8 mouse cellular contexts compared by ENCODE assay signal in genomic region chr2:25111184-25111791, GRCm38 (mm10). TPM values are rescaled to one million over a fixed set of nuclear protein-coding genes. Genes with fewer than 3 reads are reported as not detected.
DNase-seq lines count a peak whose midpoint lies in the region; ATAC-seq lines count a peak whose summit lies in the region.

No protein-coding gene starts in this region.

- H3K4me3 ChIP-seq in neural tube, embryonic 11.5 days (ENCODE audit: low read depth, low read length) = no peak overlapping the region
- no peak overlapping the region for H3K4me3 ChIP-seq in neural tube, embryonic 15.5 days (replicated peaks)
- H3K4me3 ChIP-seq in embryonic facial prominence, embryonic 13.5 days = no peak overlapping the region
- H3K4me3 ChIP-seq in kidney, embryonic 16.5 days (ENCODE audit: low read length) = no peak overlapping the region
- H3K4me3 ChIP-seq in megakaryocyte, embryonic 14.5 days (replicated peaks) = peak overlapping the region; percentile 82
- no peak overlapping the region for H3K4me3 ChIP-seq in forebrain, embryonic 14.5 days (ENCODE audit: low read depth, low read length)

- H3K4me2 ChIP-seq in neural tube, embryonic 11.5 days (ENCODE audit: low read depth) = no peak overlapping the region
- no peak overlapping the region for H3K4me2 ChIP-seq in neural tube, embryonic 15.5 days
- no peak overlapping the region for H3K4me2 ChIP-seq in embryonic facial prominence, embryonic 13.5 days
- H3K4me2 ChIP-seq in kidney, embryonic 16.5 days (replicated peaks; ENCODE audit: low read depth, low read length) = no peak overlapping the region
- H3K4me2 ChIP-seq in forebrain, embryonic 14.5 days (ENCODE audit: low read length) = no peak overlapping the region

- peaks cover 4% of the 10 kb centered on the region; the same call in 1 of the 2 replicates for H3K4me1 ChIP-seq in neural tube, embryonic 11.5 days (ENCODE audit: control insufficient read depth, insufficient read depth, low read length)
- 0 out of 2 replicates have a peak, but pooled peaks cover 8% of the 10 kb centered on the region for H3K4me1 ChIP-seq in neural tube, embryonic 15.5 days
- no peaks in the 10 kb centered on the region for H3K4me1 ChIP-seq in embryonic facial prominence, embryonic 13.5 days
- peaks cover 5% of the 10 kb centered on the region for H3K4me1 ChIP-seq in kidney, embryonic 16.5 days (ENCODE audit: insufficient read depth, low read length)
- H3K4me1 ChIP-seq in megakaryocyte, embryonic 14.5 days = peaks cover 97% of the 10 kb centered on the region
- no peaks in the 10 kb centered on the region for H3K4me1 ChIP-seq in forebrain, embryonic 14.5 days (ENCODE audit: control insufficient read depth, insufficient read depth, low read length)

- H3K27me3 ChIP-seq in neural tube, embryonic 11.5 days (ENCODE audit: control insufficient read depth, insufficient read depth, low read length) = no peaks in the 10 kb centered on the region
- no peaks in the 10 kb centered on the region for H3K27me3 ChIP-seq in neural tube, embryonic 15.5 days (replicated peaks)
- H3K27me3 ChIP-seq in embryonic facial prominence, embryonic 13.5 days = no peaks in the 10 kb centered on the region
- H3K27me3 ChIP-seq in kidney, embryonic 16.5 days (ENCODE audit: insufficient read depth, low read length) = no peaks in the 10 kb centered on the region
- no peaks in the 10 kb centered on the region for H3K27me3 ChIP-seq in megakaryocyte, embryonic 14.5 days (replicated peaks)
- no peaks in the 10 kb centered on the region for H3K27me3 ChIP-seq in forebrain, embryonic 14.5 days (replicated peaks; ENCODE audit: control insufficient read depth, insufficient read depth, low read length)

- DNase-seq in neural tube, embryonic 11.5 days (ENCODE audit: low spot score) = peak; percentile 44
- DNase-seq in forebrain, embryonic 14.5 days (ENCODE audit: low spot score) = no peak
- DNase-seq in cerebellum, postnatal 4 days (ENCODE audit: low spot score in 2 of 2) = no peak
- no peak for DNase-seq in layer of hippocampus, postnatal 10 days (ENCODE audit: low spot score in 2 of 2)

- WGBS in neural tube, embryonic 11.5 days = 65% methylated on average over 9 of the region's 9 CpGs
- whole genome bisulfite sequencing in neural tube, embryonic 15.5 days = 56% methylated on average over 9 of the region's 9 CpGs
- whole genome bisulfite sequencing in embryonic facial prominence, embryonic 13.5 days = 72% methylated on average over 9 of the region's 9 CpGs
- 52% methylated on average over 9 of the region's 9 CpGs for WGBS in kidney, embryonic 16.5 days
- 77% methylated on average over 9 of the region's 9 CpGs for WGBS in forebrain, embryonic 14.5 days

- no peak overlapping the region for H3K9ac ChIP-seq in neural tube, embryonic 11.5 days (ENCODE audit: low read length)
- H3K9ac ChIP-seq in neural tube, embryonic 15.5 days (replicated peaks) = no peak overlapping the region
- no peak overlapping the region for H3K9ac ChIP-seq in embryonic facial prominence, embryonic 13.5 days
- H3K9ac ChIP-seq in kidney, embryonic 16.5 days (replicated peaks; ENCODE audit: low read length) = no peak overlapping the region
- H3K9ac ChIP-seq in forebrain, embryonic 14.5 days (ENCODE audit: low read length) = no peak overlapping the region

- H3K9me3 ChIP-seq in neural tube, embryonic 11.5 days (ENCODE audit: control insufficient read depth, low read length) = no peaks in the 10 kb centered on the region
- H3K9me3 ChIP-seq in neural tube, embryonic 15.5 days (replicated peaks) = no peaks in the 10 kb centered on the region
- no peaks in the 10 kb centered on the region for H3K9me3 ChIP-seq in embryonic facial prominence, embryonic 13.5 days
- H3K9me3 ChIP-seq in kidney, embryonic 16.5 days (ENCODE audit: low read length) = no peaks in the 10 kb centered on the region
- no peaks in the 10 kb centered on the region for H3K9me3 ChIP-seq in megakaryocyte, embryonic 14.5 days
- 0 out of 2 replicates have a peak, but pooled peaks cover 3% of the 10 kb centered on the region for H3K9me3 ChIP-seq in forebrain, embryonic 14.5 days (replicated peaks; ENCODE audit: control insufficient read depth, low read length)

- no peak; the same call in 1 of the 2 replicates for ATAC-seq in neural tube, embryonic 11.5 days (ENCODE audit: insufficient read depth, low FRiP score, low TSS enrichment)
- no peak for ATAC-seq in neural tube, embryonic 15.5 days (ENCODE audit: low FRiP score)
- ATAC-seq in embryonic facial prominence, embryonic 13.5 days (ENCODE audit: insufficient number of reproducible peaks, insufficient read depth, low FRiP score, low TSS enrichment, low read depth) = no peak
- peak; percentile 67 for ATAC-seq in kidney, embryonic 16.5 days (ENCODE audit: low FRiP score, low TSS enrichment)
- no peak for ATAC-seq in forebrain, embryonic 14.5 days

- H3K27ac ChIP-seq in neural tube, embryonic 11.5 days (ENCODE audit: low read depth, low read length) = no peak overlapping the region
- H3K27ac ChIP-seq in neural tube, embryonic 15.5 days (replicated peaks) = no peak overlapping the region; the same call in 1 of the 2 replicates
- H3K27ac ChIP-seq in embryonic facial prominence, embryonic 13.5 days = peak overlapping the region; percentile 48; the same call in 1 of the 2 replicates
- H3K27ac ChIP-seq in kidney, embryonic 16.5 days (ENCODE audit: low read length) = peak overlapping the region; percentile 63
- H3K27ac ChIP-seq in forebrain, embryonic 14.5 days (ENCODE audit: low read depth, low read length) = no peak overlapping the region

- H3K36me3 ChIP-seq in neural tube, embryonic 11.5 days (ENCODE audit: control insufficient read depth, insufficient read depth, low read length) = no peaks in the 10 kb centered on the region
- H3K36me3 ChIP-seq in neural tube, embryonic 15.5 days = no peaks in the 10 kb centered on the region
- no peaks in the 10 kb centered on the region for H3K36me3 ChIP-seq in embryonic facial prominence, embryonic 13.5 days
- H3K36me3 ChIP-seq in kidney, embryonic 16.5 days (ENCODE audit: insufficient read depth, low read length) = no peaks in the 10 kb centered on the region
- H3K36me3 ChIP-seq in megakaryocyte, embryonic 14.5 days (replicated peaks; ENCODE audit: low read length) = no peaks in the 10 kb centered on the region
- no peaks in the 10 kb centered on the region for H3K36me3 ChIP-seq in forebrain, embryonic 14.5 days (ENCODE audit: control insufficient read depth, insufficient read depth, low read length)

RNA-seq across cellular contexts. Expression of gene Noxa1, which starts 16.3 kb away (rescaled TPM):
- 0.29 TPM in 1 of 2 replicates, not detected in the other for polyA plus RNA-seq in neural tube, embryonic 11.5 days (2014; fragmentation: Nextera tagmentation; extraction: Ambion mirVana)
- polyA plus RNA-seq in neural tube, embryonic 15.5 days (2015; fragmentation: Nextera tagmentation; extraction: Ambion mirVana) = 0.52 TPM in 1 of 2 replicates, not detected in the other
- 0.17 TPM in 1 of 2 replicates, not detected in the other for polyA plus RNA-seq in embryonic facial prominence, embryonic 13.5 days (2015; fragmentation: Nextera tagmentation; extraction: Ambion mirVana)
- polyA plus RNA-seq in kidney, embryonic 16.5 days (2015; fragmentation: Nextera tagmentation; extraction: Ambion mirVana) = 0.39 and 0.65 TPM in 2 replicates
- not detected in 2 replicates for polyA plus RNA-seq in megakaryocyte, embryonic 14.5 days (2012; ENCODE audit: insufficient read depth, low replicate concordance)
- polyA plus RNA-seq in forebrain, embryonic 14.5 days (2014; fragmentation: Nextera tagmentation; extraction: Ambion mirVana) = not detected in 2 replicates
- total RNA-seq in layer of hippocampus, postnatal 10 days (2021) = not detected

RNA-seq across cellular contexts. Expression of gene Entpd8, which starts 31.2 kb away (rescaled TPM):
- not detected in 2 replicates for polyA plus RNA-seq in neural tube, embryonic 11.5 days (2014; fragmentation: Nextera tagmentation; extraction: Ambion mirVana)
- 0.43 TPM in 1 of 2 replicates, not detected in the other for polyA plus RNA-seq in neural tube, embryonic 15.5 days (2015; fragmentation: Nextera tagmentation; extraction: Ambion mirVana)
- not detected in 2 replicates for polyA plus RNA-seq in embryonic facial prominence, embryonic 13.5 days (2015; fragmentation: Nextera tagmentation; extraction: Ambion mirVana)
- polyA plus RNA-seq in kidney, embryonic 16.5 days (2015; fragmentation: Nextera tagmentation; extraction: Ambion mirVana) = 8.6 and 10.0 TPM in 2 replicates
- not detected in 2 replicates for polyA plus RNA-seq in megakaryocyte, embryonic 14.5 days (2012; ENCODE audit: insufficient read depth, low replicate concordance)
- not detected in 2 replicates for polyA plus RNA-seq in forebrain, embryonic 14.5 days (2014; fragmentation: Nextera tagmentation; extraction: Ambion mirVana)
- not detected for total RNA-seq in layer of hippocampus, postnatal 10 days (2021)

RNA-seq across cellular contexts. Expression of gene Nsmf, which starts 57.1 kb away (rescaled TPM):
- 52.6 and 56.1 TPM in 2 replicates for polyA plus RNA-seq in neural tube, embryonic 11.5 days (2014; fragmentation: Nextera tagmentation; extraction: Ambion mirVana)
- polyA plus RNA-seq in neural tube, embryonic 15.5 days (2015; fragmentation: Nextera tagmentation; extraction: Ambion mirVana) = 149 and 173 TPM in 2 replicates
- polyA plus RNA-seq in embryonic facial prominence, embryonic 13.5 days (2015; fragmentation: Nextera tagmentation; extraction: Ambion mirVana) = 82.5 and 87.4 TPM in 2 replicates
- polyA plus RNA-seq in kidney, embryonic 16.5 days (2015; fragmentation: Nextera tagmentation; extraction: Ambion mirVana) = 101 and 103 TPM in 2 replicates
- polyA plus RNA-seq in megakaryocyte, embryonic 14.5 days (2012; ENCODE audit: insufficient read depth, low replicate concordance) = 24.0 and 32.1 TPM in 2 replicates
- 96.1 and 123 TPM in 2 replicates for polyA plus RNA-seq in forebrain, embryonic 14.5 days (2014; fragmentation: Nextera tagmentation; extraction: Ambion mirVana)
- total RNA-seq in layer of hippocampus, postnatal 10 days (2021) = 100 to 1,000 TPM; 793 to 858 TPM

Comparison
In these comparisons a context has a peak if more than half of its experiments do, and no peak if none do; other contexts are left out.
1. H3K27ac ChIP-seq: peak in embryonic facial prominence, embryonic 13.5 days (single experiment) and kidney, embryonic 16.5 days (single experiment); none in neural tube, embryonic 11.5 days (single experiment), neural tube, embryonic 15.5 days (single experiment) and forebrain, embryonic 14.5 days (single experiment).